In genomic region chr8:116951369-116951768, GRCm38 (mm10) we compare ENCODE assay signal across 10 mouse cellular contexts. TPM values are rescaled to one million over a fixed set of nuclear protein-coding genes. Genes with fewer than 3 reads are reported as not detected.
A peak's percentile ranks its signal among the peaks of the same experiment; 100 is the strongest.
DNase-seq lines count a peak whose midpoint lies in the region; ATAC-seq and TF ChIP-seq lines count a peak whose summit lies in the region.
"Had no signal": no experiment of that assay in that cellular context is flagged by ENCODE, and none has a peak within 500 bp of the region (broad histone marks: within the 10 kb centered on the region; RNA-seq: fewer than 3 reads in every experiment).

No protein-coding gene starts in this region.

- intact Hi-C loops in heart, postnatal 10 days (cut with DNase I) = no loop called here
- intact Hi-C loops in gastrocnemius, postnatal 14 days (cut with DNase I; ENCODE audit: low total_unique reads) = no loop called here

- H3K27me3 ChIP-seq in kidney, embryonic 16.5 days (ENCODE audit: insufficient read depth, low read length) = no peaks in the 10 kb centered on the region
- H3K27me3 ChIP-seq in midbrain, embryonic 15.5 days (replicated peaks) = no peaks in the 10 kb centered on the region

- no peak overlapping the region for H3K4me3 ChIP-seq in bone marrow macrophage, adult 2 months (ENCODE audit: insufficient read depth, low read length)
- H3K4me3 ChIP-seq in kidney, embryonic 16.5 days (ENCODE audit: low read length) = no peak overlapping the region
- H3K4me3 ChIP-seq in layer of hippocampus, adult 2 months = no peak overlapping the region
- no peak overlapping the region for H3K4me3 ChIP-seq in midbrain, embryonic 15.5 days

- H3K4me2 ChIP-seq in kidney, embryonic 16.5 days (replicated peaks; ENCODE audit: low read depth, low read length) = no peak overlapping the region
- no peak overlapping the region for H3K4me2 ChIP-seq in midbrain, embryonic 15.5 days

- no peak overlapping the region for H3K9ac ChIP-seq in kidney, embryonic 16.5 days (replicated peaks; ENCODE audit: low read length)
- no peak overlapping the region for H3K9ac ChIP-seq in midbrain, embryonic 15.5 days

- H3K36me3 ChIP-seq in kidney, embryonic 16.5 days (ENCODE audit: insufficient read depth, low read length) = peaks cover 23% of the 10 kb centered on the region
- H3K36me3 ChIP-seq in midbrain, embryonic 15.5 days (replicated peaks) = peaks cover 23% of the 10 kb centered on the region

- H3K27ac ChIP-seq in bone marrow macrophage, adult 2 months (ENCODE audit: insufficient read depth, low read depth, low read length) = peak overlapping the region; percentile 9; the same call in 1 of the 2 replicates
- no peak overlapping the region for H3K27ac ChIP-seq in kidney, embryonic 16.5 days (ENCODE audit: low read length)
- H3K27ac ChIP-seq in layer of hippocampus, adult 2 months = no peak overlapping the region
- H3K27ac ChIP-seq in midbrain, embryonic 15.5 days = no peak overlapping the region

- TF ChIP-seq POLR2A in bone marrow macrophage, adult 2 months (IDR thresholded peaks at IDR 0.05; ENCODE audit: borderline replicate concordance, low read depth, low read length) = no peak

- H3K9me3 ChIP-seq in kidney, embryonic 16.5 days (ENCODE audit: low read length) = no peaks in the 10 kb centered on the region
- H3K9me3 ChIP-seq in midbrain, embryonic 15.5 days = no peaks in the 10 kb centered on the region

- TF ChIP-seq CTCF in bone marrow macrophage, adult 2 months (IDR thresholded peaks at IDR 0.05; ENCODE audit: low read depth, low read length) = no peak
- no peak for TF ChIP-seq CTCF in layer of hippocampus, adult 2 months (conservative IDR thresholded peaks at IDR 0.05)

- ATAC-seq in kidney, embryonic 16.5 days (ENCODE audit: low FRiP score, low TSS enrichment) = peak; percentile 65; the same call in 1 of the 2 replicates
- 0 out of 2 replicates have a peak, but pooled peaks have one; percentile 21 for ATAC-seq in megakaryocyte progenitor cell, adult 5-6 weeks (replicated peaks; ENCODE audit: poor library complexity)
- no peak for ATAC-seq in midbrain, embryonic 15.5 days (replicated peaks)

- peak; percentile 41 to 48 for DNase-seq in heart, postnatal 10 days
- DNase-seq in heart, adult 18-20 months = no peak
- no peak for DNase-seq in layer of hippocampus, adult 2 months (ENCODE audit: low spot score in 2 of 2)
- DNase-seq in gastrocnemius, postnatal 14 days = no peak
- DNase-seq: left cerebral cortex, postnatal 4 days; right cerebral cortex, postnatal 14 days had no signal

- 62% methylated on average over 5 of the region's 5 CpGs for WGBS in kidney, embryonic 16.5 days
- 73% methylated on average over 5 of the region's 5 CpGs for WGBS in midbrain, embryonic 15.5 days

- H3K4me1 ChIP-seq in bone marrow macrophage, adult 2 months (ENCODE audit: control insufficient read depth, insufficient read depth, low read length) = peaks cover 25% of the 10 kb centered on the region
- 0 out of 2 replicates have a peak, but pooled peaks cover 5% of the 10 kb centered on the region for H3K4me1 ChIP-seq in kidney, embryonic 16.5 days (ENCODE audit: insufficient read depth, low read length)
- peaks cover 2% of the 10 kb centered on the region; the same call in 1 of the 2 replicates for H3K4me1 ChIP-seq in midbrain, embryonic 15.5 days

RNA-seq across cellular contexts. Expression of gene Atmin, which starts 8.2 kb away (rescaled TPM):
- total RNA-seq in heart, postnatal 10 days (2021) = 10 to 100 TPM; 14.5 to 16.9 TPM
- total RNA-seq in heart, adult 18-20 months (2021) = 10 to 100 TPM; 15.5 to 16.2 TPM
- 15.9 and 18.9 TPM in 2 replicates for polyA plus RNA-seq in bone marrow macrophage, adult 2 months (2012; ENCODE audit: insufficient read depth, insufficient read length, missing spikeins)
- 12.0 and 12.9 TPM in 2 replicates for polyA plus RNA-seq in kidney, embryonic 16.5 days (2015; fragmentation: Nextera tagmentation; extraction: Ambion mirVana)
- 11.4 and 14.3 TPM in 2 replicates for total RNA-seq in megakaryocyte progenitor cell, adult 5-6 weeks (2015)
- 10.8 and 11.1 TPM in 2 replicates for total RNA-seq in megakaryocyte progenitor cell, adult 5-6 weeks (2017)
- 10 to 100 TPM; 41.6 to 42.2 TPM for total RNA-seq in layer of hippocampus, adult 2 months (2021)
- polyA plus RNA-seq in midbrain, embryonic 15.5 days (2015; fragmentation: Nextera tagmentation; extraction: Ambion mirVana) = 22.2 and 22.3 TPM in 2 replicates
- 10 to 100 TPM; 10.9 to 12.2 TPM for total RNA-seq in gastrocnemius, postnatal 14 days (2021)

RNA-seq across cellular contexts. Expression of gene 1700030J22Rik, which starts 27.4 kb away (rescaled TPM):
- under 1 TPM; 0.62 to 0.67 TPM for total RNA-seq in heart, postnatal 10 days (2021)
- under 1 TPM; 0.42 to 0.49 TPM for total RNA-seq in heart, adult 18-20 months (2021)
- 1.1 and 1.7 TPM in 2 replicates for polyA plus RNA-seq in bone marrow macrophage, adult 2 months (2012; ENCODE audit: insufficient read depth, insufficient read length, missing spikeins)
- 2.6 and 2.7 TPM in 2 replicates for polyA plus RNA-seq in kidney, embryonic 16.5 days (2015; fragmentation: Nextera tagmentation; extraction: Ambion mirVana)
- not detected in 2 replicates for total RNA-seq in megakaryocyte progenitor cell, adult 5-6 weeks (2015)
- 0.24 TPM in 1 of 2 replicates, not detected in the other for total RNA-seq in megakaryocyte progenitor cell, adult 5-6 weeks (2017)
- 1 to 10 TPM; 6.9 to 7.5 TPM for total RNA-seq in layer of hippocampus, adult 2 months (2021)
- 8.8 and 9.1 TPM in 2 replicates for polyA plus RNA-seq in midbrain, embryonic 15.5 days (2015; fragmentation: Nextera tagmentation; extraction: Ambion mirVana)
- under 1 TPM; 0.14 to 0.24 TPM for total RNA-seq in gastrocnemius, postnatal 14 days (2021)

RNA-seq across cellular contexts. Expression of gene Cenpn, which starts 29.8 kb away (rescaled TPM):
- 1 to 10 TPM; 4.9 to 5.1 TPM for total RNA-seq in heart, postnatal 10 days (2021)
- total RNA-seq in heart, adult 18-20 months (2021) = under 1 TPM; 0.25 to 0.69 TPM
- polyA plus RNA-seq in bone marrow macrophage, adult 2 months (2012; ENCODE audit: insufficient read depth, insufficient read length, missing spikeins) = 14.0 and 16.1 TPM in 2 replicates
- polyA plus RNA-seq in kidney, embryonic 16.5 days (2015; fragmentation: Nextera tagmentation; extraction: Ambion mirVana) = 45.5 and 46.3 TPM in 2 replicates
- total RNA-seq in megakaryocyte progenitor cell, adult 5-6 weeks (2015) = 47.2 and 48.4 TPM in 2 replicates
- 32.0 and 32.2 TPM in 2 replicates for total RNA-seq in megakaryocyte progenitor cell, adult 5-6 weeks (2017)
- 1 to 10 TPM; 1.5 to 1.7 TPM for total RNA-seq in layer of hippocampus, adult 2 months (2021)
- 8.1 and 8.8 TPM in 2 replicates for polyA plus RNA-seq in midbrain, embryonic 15.5 days (2015; fragmentation: Nextera tagmentation; extraction: Ambion mirVana)
- total RNA-seq in gastrocnemius, postnatal 14 days (2021) = 1 to 10 TPM; 1.9 to 2.1 TPM

RNA-seq across cellular contexts. Expression of gene Cmc2, which starts 30.1 kb away (rescaled TPM):
- total RNA-seq in heart, postnatal 10 days (2021) = 10 to 100 TPM; 50.0 to 54.3 TPM
- total RNA-seq in heart, adult 18-20 months (2021) = 10 to 100 TPM; 70.9 to 92.4 TPM
- 35.8 and 43.9 TPM in 2 replicates for polyA plus RNA-seq in bone marrow macrophage, adult 2 months (2012; ENCODE audit: insufficient read depth, insufficient read length, missing spikeins)
- polyA plus RNA-seq in kidney, embryonic 16.5 days (2015; fragmentation: Nextera tagmentation; extraction: Ambion mirVana) = 79.4 and 89.3 TPM in 2 replicates
- 34.4 and 41.4 TPM in 2 replicates for total RNA-seq in megakaryocyte progenitor cell, adult 5-6 weeks (2015)
- total RNA-seq in megakaryocyte progenitor cell, adult 5-6 weeks (2017) = 70.7 and 79.0 TPM in 2 replicates
- total RNA-seq in layer of hippocampus, adult 2 months (2021) = 10 to 100 TPM; 11.9 to 13.5 TPM
- 26.5 and 28.7 TPM in 2 replicates for polyA plus RNA-seq in midbrain, embryonic 15.5 days (2015; fragmentation: Nextera tagmentation; extraction: Ambion mirVana)
- 10 to 100 TPM; 25.3 to 27.7 TPM for total RNA-seq in gastrocnemius, postnatal 14 days (2021)

RNA-seq across cellular contexts. Expression of gene Gcsh, which starts 42.0 kb away (rescaled TPM):
- 10 to 100 TPM; 37.2 to 39.5 TPM for total RNA-seq in heart, postnatal 10 days (2021)
- 10 to 100 TPM; 62.1 to 63.3 TPM for total RNA-seq in heart, adult 18-20 months (2021)
- 21.5 and 22.6 TPM in 2 replicates for polyA plus RNA-seq in bone marrow macrophage, adult 2 months (2012; ENCODE audit: insufficient read depth, insufficient read length, missing spikeins)
- polyA plus RNA-seq in kidney, embryonic 16.5 days (2015; fragmentation: Nextera tagmentation; extraction: Ambion mirVana) = 191 and 203 TPM in 2 replicates
- 52.1 and 59.5 TPM in 2 replicates for total RNA-seq in megakaryocyte progenitor cell, adult 5-6 weeks (2015)
- 64.6 and 71.7 TPM in 2 replicates for total RNA-seq in megakaryocyte progenitor cell, adult 5-6 weeks (2017)
- 10 to 100 TPM; 39.9 to 42.9 TPM for total RNA-seq in layer of hippocampus, adult 2 months (2021)
- 66.3 and 76.9 TPM in 2 replicates for polyA plus RNA-seq in midbrain, embryonic 15.5 days (2015; fragmentation: Nextera tagmentation; extraction: Ambion mirVana)
- 10 to 100 TPM; 41.5 to 42.2 TPM for total RNA-seq in gastrocnemius, postnatal 14 days (2021)

Comparison
In these comparisons a context has a peak if more than half of its experiments do, and no peak if none do; other contexts are left out.
1. DNase-seq: peak in heart, postnatal 10 days (2 of 2); none in heart, adult 18-20 months (0 of 2), layer of hippocampus, adult 2 months (0 of 2) and gastrocnemius, postnatal 14 days (single experiment).
2. RNA of gene 1700030J22Rik, which starts 27.4 kb away (total RNA-seq): 6.9 to 7.5 TPM in layer of hippocampus, adult 2 months; 0.62 to 0.67 TPM in heart, postnatal 10 days, 0.42 to 0.49 TPM in heart, adult 18-20 months, 0.14 to 0.24 TPM in gastrocnemius, postnatal 14 days and 0.24 TPM in megakaryocyte progenitor cell, adult 5-6 weeks; every median in the first group is over 4 times any median in the second.
3. RNA of gene Cenpn, which starts 29.8 kb away (total RNA-seq): 32.0 to 48.4 TPM in megakaryocyte progenitor cell, adult 5-6 weeks; 4.9 to 5.1 TPM in heart, postnatal 10 days, 1.9 to 2.1 TPM in gastrocnemius, postnatal 14 days, 1.5 to 1.7 TPM in layer of hippocampus, adult 2 months and 0.25 to 0.69 TPM in heart, adult 18-20 months; every median in the first group is over 4 times any median in the second.